Mouse (Mus musculus) embryonic fibroblast, embryonic 13.5 days (primary cell): ENCODE data around the gene Astn2.

Experiments used
- CTCF ChIP-seq: IDR thresholded peaks from 2 replicates; pipeline ENCODE4 v1.5.1; 2011; ENCODE audit warnings: mild to moderate bottlenecking, control low read depth, low read length, moderate library complexity, borderline replicate concordance; ENCODE audit not compliant: insufficient read depth
- POLR2A ChIP-seq: IDR thresholded peaks from 2 replicates; pipeline ENCODE4 v1.6.1; 2011; ENCODE audit warnings: low read depth, mild to moderate bottlenecking, control low read depth, low read length, moderate library complexity

DNA sequence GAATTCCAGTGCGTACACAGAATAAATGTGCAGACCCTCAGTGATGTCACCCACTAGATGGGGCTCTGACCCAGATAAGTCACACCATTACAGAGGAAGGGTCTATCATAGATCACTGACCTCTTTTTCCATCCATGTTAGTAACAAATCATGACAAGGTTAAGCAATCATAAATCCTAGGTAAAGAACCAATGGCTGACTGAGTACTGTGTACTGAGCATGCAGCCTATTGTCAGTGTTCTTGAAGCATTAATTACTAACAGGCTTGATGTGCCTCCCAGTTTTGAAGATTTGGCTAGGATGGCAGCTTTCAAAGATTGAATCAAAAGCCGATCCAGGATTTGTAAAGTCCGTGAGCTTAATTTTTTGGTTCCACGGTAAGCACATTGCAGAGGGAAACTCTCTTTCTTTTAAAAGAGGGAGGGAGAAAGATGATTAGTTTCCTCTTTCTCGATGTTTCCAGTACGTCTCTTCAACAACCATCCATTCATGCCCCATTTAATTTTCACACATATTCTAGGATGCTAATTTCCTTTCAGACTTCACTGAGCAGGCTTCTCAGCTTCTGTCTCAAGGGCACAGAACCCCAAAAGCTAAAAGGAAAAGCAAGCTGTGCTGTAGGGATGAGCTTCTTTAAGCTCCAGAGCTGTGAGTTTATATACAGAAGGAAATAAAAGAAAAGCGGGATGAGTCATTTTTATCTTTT, 93.9 kb downstream of the Astn2 start:
- TF ChIP-seq CTCF (no peak), POLR2A (no peak)
